Mouse (Mus musculus) C2C12 (cell line): ENCODE data around the gene Tinf2.

Experiments
- CEBPB ChIP-seq: IDR thresholded peaks from one replicate; pipeline ENCODE4 v1.6.1; 2011; ENCODE audit warnings: low read depth, mild to moderate bottlenecking, control low read depth, moderate library complexity
- CTCF ChIP-seq: IDR thresholded peaks from one replicate; pipeline ENCODE4 v1.5.1; 2011; ENCODE audit not compliant: control insufficient read depth, insufficient read depth, insufficient read length
- MAX ChIP-seq: IDR thresholded peaks from one replicate; pipeline ENCODE4 v1.6.1; 2011; ENCODE audit warnings: mild to moderate bottlenecking, control low read depth
- MYOD1 ChIP-seq: IDR thresholded peaks from one replicate; pipeline ENCODE4 v1.6.1; 2011; ENCODE audit warnings: low read depth; ENCODE audit not compliant: control insufficient read depth, insufficient read length
- USF1 ChIP-seq: IDR thresholded peaks from one replicate; pipeline ENCODE4 v1.6.1; 2011; ENCODE audit warnings: low read depth, mild to moderate bottlenecking, control low read depth, moderate library complexity

GRCm38 (mm10) chr14:55681160-55682117 lies at the start of gene Tinf2:
- TF ChIP-seq CTCF (peak; percentile 15), CEBPB (no peak), MYOD1 (no peak), MAX (no peak), USF1 (no peak)
